Mouse (Mus musculus): ENCODE results near the gene Rlim. TPM values are rescaled to one million over a fixed set of nuclear protein-coding genes. Genes with fewer than 3 reads are reported as not detected.
A peak's percentile ranks its signal among the peaks of the same experiment; 100 is the strongest.

Rlim gene
- polyA plus RNA-seq, 1 experiment from 2014 or later = 48.7 TPM

GRCm38 (mm10) chrX:103922436-103922835 is 58.6 kb downstream of the Rlim start:
- Histone ChIP-seq H3K36me3 (ENCODE audit: control insufficient read depth, insufficient read depth, low read length) (no peaks in the 10 kb centered on the region), H3K4me2 (ENCODE audit: low read depth, low read length, severe bottlenecking) (no peak overlapping the region), H3K9ac (ENCODE audit: low read length) (no peak overlapping the region), H3K9me3 (ENCODE audit: control insufficient read depth, low read length) (no peaks in the 10 kb centered on the region), H3K4me1 (replicated peaks; ENCODE audit: control insufficient read depth, insufficient read depth, low read length) (no peaks in the 10 kb centered on the region), H3K4me3 (ENCODE audit: low read depth, low read length) (no peak overlapping the region), H3K27me3 (ENCODE audit: control insufficient read depth, insufficient read depth, low read length) (peaks cover 14% of the 10 kb centered on the region), H3K27ac (ENCODE audit: low read depth, low read length) (no peak overlapping the region)
- WGBS = 71% methylated on average over 2 of the region's 2 CpGs
- DNase-seq (ENCODE audit: low spot score) = no peak
- ATAC-seq (replicated peaks; ENCODE audit: low FRiP score) = no peak

- H3K4me3 ChIP-seq (ENCODE audit: low read depth, low read length) = no peak overlapping the region
- peaks cover 25% of the 10 kb centered on the region for H3K27me3 ChIP-seq (ENCODE audit: control insufficient read depth, insufficient read depth, low read length)
- no peaks in the 10 kb centered on the region for H3K36me3 ChIP-seq (ENCODE audit: control insufficient read depth, insufficient read depth, low read length)
- no peak for ATAC-seq (replicated peaks; ENCODE audit: low FRiP score)
- 51% methylated on average over 5 of the region's 5 CpGs for WGBS
- H3K9me3 ChIP-seq (ENCODE audit: control insufficient read depth, low read length) = no peaks in the 10 kb centered on the region
- H3K9ac ChIP-seq (ENCODE audit: low read length) = no peak overlapping the region
- H3K4me1 ChIP-seq (replicated peaks; ENCODE audit: control insufficient read depth, insufficient read depth, low read length) = no peaks in the 10 kb centered on the region
- DNase-seq (ENCODE audit: low spot score) = no peak
- no peak overlapping the region for H3K4me2 ChIP-seq (ENCODE audit: low read depth, low read length, severe bottlenecking)
- H3K27ac ChIP-seq (ENCODE audit: low read depth, low read length) = no peak overlapping the region
These were observed 62.1 kb downstream of the Rlim start for GRCm38 (mm10) chrX:103918954-103919353.

DNA sequence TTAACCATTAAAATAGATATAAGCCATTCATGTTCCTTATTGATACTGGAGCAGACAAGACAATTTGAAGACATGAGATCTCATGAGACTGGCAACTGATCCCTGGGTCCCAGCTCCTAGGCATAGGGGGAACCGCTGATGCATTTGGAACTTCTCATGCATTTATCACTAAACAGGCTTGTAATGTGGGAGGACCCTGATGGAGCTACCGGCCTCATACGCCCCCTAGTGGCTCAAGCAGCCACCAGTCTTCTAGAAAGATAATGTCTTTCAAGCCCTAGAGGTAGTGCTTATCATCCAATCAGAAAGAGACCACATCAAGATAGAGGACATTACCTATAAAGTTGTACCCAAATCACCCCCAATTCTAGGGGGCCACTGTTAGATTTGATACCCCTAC is 66.3 kb downstream of the Rlim start:
- no peak overlapping the region for H3K9ac ChIP-seq (ENCODE audit: low read length)
- WGBS = 8% methylated on average over 3 of the region's 3 CpGs

More for the DNA sequence above, 66.3 kb downstream of the Rlim start:
- Histone ChIP-seq H3K4me2 (ENCODE audit: low read depth, low read length, severe bottlenecking) (no peak overlapping the region), H3K27me3 (ENCODE audit: control insufficient read depth, insufficient read depth, low read length) (peaks cover 20% of the 10 kb centered on the region; the same call in 1 of the 2 replicates), H3K4me1 (replicated peaks; ENCODE audit: control insufficient read depth, insufficient read depth, low read length) (no peaks in the 10 kb centered on the region), H3K27ac (ENCODE audit: low read depth, low read length) (no peak overlapping the region), H3K9me3 (ENCODE audit: control insufficient read depth, low read length) (no peaks in the 10 kb centered on the region), H3K4me3 (ENCODE audit: low read depth, low read length) (no peak overlapping the region), H3K36me3 (ENCODE audit: control insufficient read depth, insufficient read depth, low read length) (no peaks in the 10 kb centered on the region)
- DNase-seq (ENCODE audit: low spot score) (peak; percentile 72), ATAC-seq (replicated peaks; ENCODE audit: low FRiP score) (no peak; the same call in 1 of the 2 replicates)

Other genes with a start within 250 kb of the Rlim start
- gene Slc16a2, start 159.3 kb downstream of the Rlim start, polyA plus RNA-seq (2014; fragmentation: Nextera tagmentation; extraction: Ambion mirVana) = 19.1 and 20.1 TPM in 2 replicates
- gene Nexmif, start 219.9 kb upstream of the Rlim start, polyA plus RNA-seq (2014; fragmentation: Nextera tagmentation; extraction: Ambion mirVana) = 1.3 TPM in 2 replicates

Measured in forebrain, embryonic 11.5 days (tissue).